23 mouse cellular contexts compared by ENCODE assay signal in genomic region chr9:61393161-61393560, GRCm38 (mm10). TPM values are rescaled to one million over a fixed set of nuclear protein-coding genes. Genes with fewer than 3 reads are reported as not detected.
DNase-seq lines count a peak whose midpoint lies in the region; ATAC-seq and TF ChIP-seq lines count a peak whose summit lies in the region.
"Had no signal": no experiment of that assay in that cellular context is flagged by ENCODE, and none has a peak within 500 bp of the region (broad histone marks: within the 10 kb centered on the region; RNA-seq: fewer than 3 reads in every experiment).

No protein-coding gene starts in this region.

- no peak for ATAC-seq in kidney, embryonic 16.5 days (ENCODE audit: low FRiP score, low TSS enrichment)
- ATAC-seq in intestine, embryonic 16.5 days = 0 out of 2 replicates have a peak, but pooled peaks have one; percentile 32
- ATAC-seq: activated CD4-positive, CD25-positive, alpha-beta regulatory T cell, adult 4 months; forebrain, embryonic 13.5 days; forebrain, embryonic 15.5 days; forebrain, postnatal 0 days; Patski had no signal

- WGBS in kidney, adult 2 months = 69% methylated on average over 6 of the region's 6 CpGs
- 69% methylated on average over 6 of the region's 6 CpGs for WGBS in kidney, embryonic 16.5 days
- 64% methylated on average over 6 of the region's 6 CpGs for WGBS in bone marrow, adult 2 months
- 69% methylated on average over 6 of the region's 6 CpGs for WGBS in intestine, embryonic 16.5 days
- 76% methylated on average over 6 of the region's 6 CpGs for WGBS in embryonic facial prominence, embryonic 10.5 days

- no peak for DNase-seq in kidney, adult 2 months
- DNase-seq in cerebellum, adult 9-10 months = no peak
- no peak for DNase-seq in embryonic facial prominence, embryonic 10.5 days (ENCODE audit: low spot score)
- no peak for DNase-seq in layer of hippocampus, postnatal 25 days (ENCODE audit: extremely low spot score in 1 of 2, low spot score in 1 of 2)
- DNase-seq: adrenal gland, adult 8-10 months; adrenal gland, postnatal 14 days; adrenal gland, postnatal 36 days; cerebellum, adult 11-12 months; cerebellum, adult 2 months; cerebellum, adult 9-11 months; cerebellum, postnatal 14 days; cerebellum, postnatal 36 days; embryo, embryonic 11 days; forebrain, postnatal 0 days had no signal

- no peaks in the 10 kb centered on the region for H3K9me3 ChIP-seq in kidney, embryonic 16.5 days (ENCODE audit: low read length)
- no peaks in the 10 kb centered on the region for H3K9me3 ChIP-seq in intestine, embryonic 16.5 days (ENCODE audit: control insufficient read depth, low read length)
- no peaks in the 10 kb centered on the region for H3K9me3 ChIP-seq in embryonic facial prominence, embryonic 10.5 days
- H3K9me3 ChIP-seq: embryonic facial prominence, embryonic 12.5 days; forebrain, embryonic 13.5 days; forebrain, embryonic 15.5 days; G1E had no signal

- peaks cover 5% of the 10 kb centered on the region; the same call in 1 of the 2 replicates for H3K36me3 ChIP-seq in kidney, adult 2 months (ENCODE audit: control insufficient read depth, insufficient read depth, low read length)
- peaks cover 39% of the 10 kb centered on the region for H3K36me3 ChIP-seq in kidney, embryonic 16.5 days (ENCODE audit: insufficient read depth, low read length)
- peaks cover 29% of the 10 kb centered on the region for H3K36me3 ChIP-seq in intestine, embryonic 16.5 days (ENCODE audit: control insufficient read depth, insufficient read depth, low read length)
- H3K36me3 ChIP-seq in embryonic facial prominence, embryonic 10.5 days (replicated peaks) = peaks cover 100% of the 10 kb centered on the region

- H3K9ac ChIP-seq in kidney, embryonic 16.5 days (replicated peaks; ENCODE audit: low read length) = no peak overlapping the region
- H3K9ac ChIP-seq in intestine, embryonic 16.5 days (ENCODE audit: low read depth, low read length) = no peak overlapping the region
- H3K9ac ChIP-seq: embryonic facial prominence, embryonic 12.5 days; forebrain, embryonic 13.5 days; forebrain, embryonic 15.5 days; forebrain, postnatal 0 days had no signal

- TF ChIP-seq POLR2A in kidney, adult 2 months (IDR thresholded peaks at IDR 0.05; ENCODE audit: low read depth, low read length) = no peak
- no peak for TF ChIP-seq POLR2A in bone marrow, adult 2 months (IDR thresholded peaks at IDR 0.05; ENCODE audit: borderline replicate concordance, control insufficient read depth, low read depth, low read length)

- no peaks in the 10 kb centered on the region for H3K27me3 ChIP-seq in kidney, adult 2 months (replicated peaks; ENCODE audit: control insufficient read depth, insufficient read depth, low read length)
- no peaks in the 10 kb centered on the region for H3K27me3 ChIP-seq in kidney, embryonic 16.5 days (ENCODE audit: insufficient read depth, low read length)
- no peaks in the 10 kb centered on the region for H3K27me3 ChIP-seq in intestine, embryonic 16.5 days (replicated peaks; ENCODE audit: control insufficient read depth, insufficient read depth, low read length)
- peaks cover 22% of the 10 kb centered on the region; the same call in 1 of the 2 replicates for H3K27me3 ChIP-seq in embryonic facial prominence, embryonic 10.5 days (replicated peaks; ENCODE audit: low read depth, poor library complexity, severe bottlenecking)
- H3K27me3 ChIP-seq: embryonic facial prominence, embryonic 12.5 days; forebrain, embryonic 15.5 days; Patski had no signal

- TF ChIP-seq CTCF in kidney, adult 2 months (conservative IDR thresholded peaks at IDR 0.05; ENCODE audit: insufficient read depth, insufficient read length, low read depth, low read length) = no peak
- no peak for TF ChIP-seq CTCF in bone marrow, adult 2 months (IDR thresholded peaks at IDR 0.05; ENCODE audit: control insufficient read depth, insufficient read depth, low read length)

- H3K4me3 ChIP-seq in kidney, adult 2 months (ENCODE audit: insufficient read depth, low read depth, low read length) = no peak overlapping the region
- H3K4me3 ChIP-seq in kidney, embryonic 16.5 days (ENCODE audit: low read length) = no peak overlapping the region
- no peak overlapping the region for H3K4me3 ChIP-seq in bone marrow, adult 2 months (replicated peaks; ENCODE audit: control insufficient read depth, low read depth, low read length)
- H3K4me3 ChIP-seq in intestine, embryonic 16.5 days (ENCODE audit: low read length) = no peak overlapping the region
- no peak overlapping the region for H3K4me3 ChIP-seq in embryonic facial prominence, embryonic 10.5 days
- H3K4me3 ChIP-seq: embryonic facial prominence, embryonic 12.5 days; forebrain, embryonic 13.5 days; forebrain, embryonic 15.5 days had no signal

- peak overlapping the region; percentile 48; the same call in 1 of the 2 replicates for H3K27ac ChIP-seq in kidney, adult 2 months (ENCODE audit: insufficient read depth, low read depth, low read length)
- H3K27ac ChIP-seq in kidney, embryonic 16.5 days (ENCODE audit: low read length) = no peak overlapping the region
- H3K27ac ChIP-seq in bone marrow, adult 2 months (ENCODE audit: control insufficient read depth, insufficient read depth, low read depth, low read length, poor library complexity) = peak overlapping the region; percentile 0; the same call in 1 of the 2 replicates
- H3K27ac ChIP-seq in intestine, embryonic 16.5 days (ENCODE audit: low read length) = no peak overlapping the region
- H3K27ac ChIP-seq in embryonic facial prominence, embryonic 10.5 days (replicated peaks) = no peak overlapping the region
- H3K27ac ChIP-seq: embryonic facial prominence, embryonic 12.5 days; forebrain, embryonic 13.5 days; forebrain, embryonic 15.5 days had no signal

- H3K4me1 ChIP-seq in kidney, adult 2 months (ENCODE audit: control insufficient read depth, insufficient read depth, low read length) = peaks cover 39% of the 10 kb centered on the region; the same call in 1 of the 2 replicates
- H3K4me1 ChIP-seq in kidney, embryonic 16.5 days (ENCODE audit: insufficient read depth, low read length) = peaks cover 61% of the 10 kb centered on the region
- H3K4me1 ChIP-seq in bone marrow, adult 2 months (ENCODE audit: control insufficient read depth, insufficient read depth, low read length) = peaks cover 13% of the 10 kb centered on the region
- H3K4me1 ChIP-seq in intestine, embryonic 16.5 days (ENCODE audit: control insufficient read depth, insufficient read depth, low read length) = peaks cover 53% of the 10 kb centered on the region
- H3K4me1 ChIP-seq in embryonic facial prominence, embryonic 10.5 days = peaks cover 95% of the 10 kb centered on the region

- H3K4me2 ChIP-seq in kidney, embryonic 16.5 days (replicated peaks; ENCODE audit: low read depth, low read length) = no peak overlapping the region
- H3K4me2 ChIP-seq in intestine, embryonic 16.5 days (ENCODE audit: low read depth, low read length) = no peak overlapping the region
- H3K4me2 ChIP-seq: embryonic facial prominence, embryonic 12.5 days; forebrain, embryonic 13.5 days; forebrain, embryonic 15.5 days had no signal

RNA-seq across cellular contexts. Expression of gene Tle3, which starts 21.0 kb away (rescaled TPM):
- 47.2 and 50.9 TPM in 2 replicates for polyA plus RNA-seq in kidney, adult 2 months (2012; rRNA removed)
- 26.0 and 30.8 TPM in 2 replicates for polyA plus RNA-seq in kidney, embryonic 16.5 days (2015; fragmentation: Nextera tagmentation; extraction: Ambion mirVana)
- 27.8 and 67.0 TPM in 2 replicates for polyA plus RNA-seq in bone marrow, adult 2 months (2011; ENCODE audit: insufficient read depth, insufficient read length, low replicate concordance, missing spikeins)
- 15.9 and 18.8 TPM in 2 replicates for polyA plus RNA-seq in intestine, embryonic 16.5 days (2015; fragmentation: Nextera tagmentation; extraction: Ambion mirVana)
- 50.3 and 51.9 TPM in 2 replicates for polyA plus RNA-seq in embryonic facial prominence, embryonic 10.5 days (2016; fragmentation: Nextera tagmentation; extraction: Ambion mirVana)
- total RNA-seq in layer of hippocampus, postnatal 25 days (2021) = 10 to 100 TPM; 57.3 to 64.0 TPM

Comparison
In these comparisons a context has a peak if more than half of its experiments do, and no peak if none do; other contexts are left out.
1. H3K27ac ChIP-seq: peak in kidney, adult 2 months (single experiment) and bone marrow, adult 2 months (single experiment); none in kidney, embryonic 16.5 days (single experiment), intestine, embryonic 16.5 days (single experiment) and embryonic facial prominence, embryonic 10.5 days (single experiment).